Mouse (Mus musculus) MEL (cell line): ENCODE measurements at regions not wholly inside any gene's neighbourhood (a gene's known extent, or its start where the extent isn't known, plus 50 kb on each side); places are given as distances from the start of the nearest gene placed in this dataset.

Experiments
- DNase-seq: peaks from one replicate; pipeline ENCODE4 v3.0.0; 2011; ENCODE audit warnings: low read depth, low spot score
- H3K27ac ChIP-seq: 2 replicates; pipeline ENCODE4 v1.5.1; 2012; ENCODE audit warnings: low read depth, mild to moderate bottlenecking, control low read depth, low read length, moderate library complexity; ENCODE audit not compliant: control insufficient read depth
- H3K27me3 ChIP-seq, 2 experiments: fragments of 150-350 bp in 1 of 2; sonication (generic) in 1 of 2; 2 replicates each; pipeline ENCODE4 v1.6.1; 2012; ENCODE audit warnings: low read length in 2 of 2, mild to moderate bottlenecking in 2 of 2, improper control_type of control experiment in 1 of 2, moderate library complexity in 1 of 2; ENCODE audit not compliant: insufficient read depth in 2 of 2, control insufficient read depth in 1 of 2
- H3K36me3 ChIP-seq, 2 experiments: 2 replicates each; pipeline ENCODE4 v1.6.1; 2012 to 2014; ENCODE audit warnings: low read length in 2 of 2, improper control_type of control experiment in 1 of 2, inconsistent platforms in 1 of 2, mild to moderate bottlenecking in 1 of 2; ENCODE audit not compliant: insufficient read depth in 2 of 2, control insufficient read depth in 1 of 2
- H3K4me1 ChIP-seq, 2 experiments: fragments of 150-350 bp in 1 of 2; sonication (generic) in 1 of 2; 2 replicates each; pipeline ENCODE4 v1.6.1; 2012; ENCODE audit warnings: low read length in 2 of 2, improper control_type of control experiment in 1 of 2, mild to moderate bottlenecking in 1 of 2; ENCODE audit not compliant: insufficient read depth in 2 of 2, control insufficient read depth in 1 of 2
- H3K4me3 ChIP-seq, 2 experiments: fragments of 150-350 bp in 1 of 2; sonication (generic) in 1 of 2; 2 replicates each; pipeline ENCODE4 v1.5.1; 2012; ENCODE audit warnings: low read depth in 2 of 2, low read length in 2 of 2, mild to moderate bottlenecking in 2 of 2, moderate library complexity in 2 of 2, control low read depth in 1 of 2, improper control_type of control experiment in 1 of 2; ENCODE audit not compliant: control insufficient read depth in 1 of 2, insufficient read depth in 1 of 2
- H3K79me2 ChIP-seq: 2 replicates; pipeline ENCODE4 v1.6.1; 2012; ENCODE audit warnings: mild to moderate bottlenecking, low read length, moderate library complexity; ENCODE audit not compliant: control insufficient read depth, poor library complexity, insufficient read depth
- H3K9ac ChIP-seq: 2 replicates; pipeline ENCODE4 v1.6.1; 2012; ENCODE audit warnings: low read depth, mild to moderate bottlenecking, control low read depth, low read length, moderate library complexity; ENCODE audit not compliant: control insufficient read depth, poor library complexity, severe bottlenecking
- H3K9me3 ChIP-seq: fragments of 150-350 bp; sonication (generic); replicated peaks from 2 replicates; pipeline ENCODE4 v1.6.1; 2012; ENCODE audit warnings: mild to moderate bottlenecking, low read length, improper control_type of control experiment, moderate library complexity; ENCODE audit not compliant: insufficient read depth
- CHD1 ChIP-seq: IDR thresholded peaks from 2 replicates; pipeline ENCODE4 v1.6.1; 2012; ENCODE audit warnings: low read depth, mild to moderate bottlenecking, inconsistent platforms, low read length, improper control_type of control experiment
- E2F4 ChIP-seq: IDR thresholded peaks from 2 replicates; pipeline ENCODE4 v1.6.1; 2011; ENCODE audit warnings: low read depth, low read length, improper control_type of control experiment, borderline replicate concordance
- EP300 ChIP-seq, 2 experiments: IDR thresholded peaks; 2 replicates each; pipeline ENCODE4 v1.6.1; 2011; ENCODE audit warnings: improper control_type of control experiment in 2 of 2, low read length in 2 of 2, low read depth in 1 of 2, mild to moderate bottlenecking in 1 of 2
- ETS1 ChIP-seq: IDR thresholded peaks from 2 replicates; pipeline ENCODE4 v1.6.1; 2012; ENCODE audit warnings: low read depth, mild to moderate bottlenecking, inconsistent platforms, low read length, improper control_type of control experiment, moderate library complexity
- GABPA ChIP-seq: IDR thresholded peaks from 2 replicates; pipeline ENCODE4 v1.6.1; 2012; ENCODE audit warnings: low read depth, mild to moderate bottlenecking, inconsistent platforms, low read length, improper control_type of control experiment, moderate library complexity
- JUND ChIP-seq: IDR thresholded peaks from 2 replicates; pipeline ENCODE4 v1.6.1; 2011; ENCODE audit warnings: low read depth, mild to moderate bottlenecking, improper control_type of control experiment, low read length
- MAFK ChIP-seq: IDR thresholded peaks from 2 replicates; pipeline ENCODE4 v1.6.1; 2011; ENCODE audit warnings: low read depth, mild to moderate bottlenecking, low read length, improper control_type of control experiment, borderline replicate concordance
- MAX ChIP-seq: IDR thresholded peaks from 2 replicates; pipeline ENCODE4 v1.6.1; 2011; ENCODE audit warnings: low read length, improper control_type of control experiment
- MXI1 ChIP-seq: IDR thresholded peaks from 2 replicates; pipeline ENCODE4 v1.6.1; 2011; ENCODE audit warnings: mild to moderate bottlenecking, low read depth, low read length, improper control_type of control experiment
- MYB ChIP-seq: IDR thresholded peaks from 2 replicates; pipeline ENCODE4 v1.6.1; 2011; ENCODE audit warnings: mild to moderate bottlenecking, low read depth, low read length, improper control_type of control experiment
- MYC ChIP-seq: IDR thresholded peaks from 2 replicates; pipeline ENCODE4 v1.6.1; 2011; ENCODE audit warnings: low read depth, mild to moderate bottlenecking, low read length, improper control_type of control experiment, moderate library complexity
- POLR2AphosphoS2 ChIP-seq: IDR thresholded peaks from 2 replicates; pipeline ENCODE4 v1.6.1; 2011; ENCODE audit warnings: low read length, improper control_type of control experiment
- RAD21 ChIP-seq: IDR thresholded peaks from 2 replicates; pipeline ENCODE4 v1.6.1; 2011; ENCODE audit warnings: mild to moderate bottlenecking, low read depth, low read length, improper control_type of control experiment
- SMC3 ChIP-seq: IDR thresholded peaks from 2 replicates; pipeline ENCODE4 v1.6.1; 2011; ENCODE audit warnings: low read depth, low read length, improper control_type of control experiment
- TAL1 ChIP-seq: IDR thresholded peaks from 2 replicates; pipeline ENCODE4 v1.6.1; 2012; ENCODE audit warnings: mild to moderate bottlenecking, inconsistent platforms, low read length, moderate library complexity, mixed read lengths
- TCF12 ChIP-seq: IDR thresholded peaks from 2 replicates; pipeline ENCODE4 v1.6.1; 2014; ENCODE audit warnings: low read depth, mild to moderate bottlenecking, inconsistent platforms, low read length, improper control_type of control experiment, moderate library complexity
- USF1 ChIP-seq: IDR thresholded peaks from 2 replicates; pipeline ENCODE4 v1.6.1; 2014; ENCODE audit warnings: low read depth, mild to moderate bottlenecking, inconsistent platforms, low read length, improper control_type of control experiment, moderate library complexity
- ZC3H11A ChIP-seq: IDR thresholded peaks from 2 replicates; pipeline ENCODE4 v1.6.1; 2012; ENCODE audit warnings: low read depth, mild to moderate bottlenecking, inconsistent platforms, low read length, improper control_type of control experiment
- ZKSCAN1 ChIP-seq: IDR thresholded peaks from 2 replicates; pipeline ENCODE4 v1.6.1; 2012; ENCODE audit warnings: low read depth, mild to moderate bottlenecking, inconsistent platforms, low read length, improper control_type of control experiment, moderate library complexity
- ZNF384 ChIP-seq: IDR thresholded peaks from 2 replicates; pipeline ENCODE4 v1.6.1; 2012; ENCODE audit warnings: low read depth, mild to moderate bottlenecking, inconsistent platforms, low read length, improper control_type of control experiment

DNA sequence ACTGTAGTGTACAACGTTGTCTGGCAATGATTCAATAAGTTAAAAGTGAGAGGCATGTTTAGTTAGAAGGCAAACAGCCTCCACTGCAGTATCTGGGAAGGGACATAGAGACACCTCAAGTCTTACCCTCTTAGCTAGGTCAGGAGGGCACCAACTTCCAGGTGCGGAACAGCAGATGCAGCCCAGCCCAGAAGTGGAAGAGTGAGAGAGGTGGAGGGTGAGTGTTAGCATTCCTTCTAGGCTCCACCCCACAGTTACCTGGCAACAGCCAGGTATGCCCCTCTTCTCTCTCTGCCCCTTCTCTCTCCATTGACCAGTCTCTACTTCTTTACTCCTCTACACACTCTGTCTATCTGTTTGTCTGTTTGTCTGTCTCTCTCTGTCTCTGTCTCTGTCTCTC, 80.1 kb downstream of the Irx2 start:
- no peak overlapping the region for H3K4me3 ChIP-seq
- no peak overlapping the region for H3K9ac ChIP-seq
- no peak overlapping the region for H3K27ac ChIP-seq
- no peaks in the 10 kb centered on the region for H3K79me2 ChIP-seq
- H3K4me1 ChIP-seq: no peaks in the 10 kb centered on the region
- no peak for DNase-seq
- H3K9me3 ChIP-seq: no peaks in the 10 kb centered on the region
- H3K36me3 ChIP-seq: no peaks in the 10 kb centered on the region
- H3K27me3 ChIP-seq: no peaks in the 10 kb centered on the region
- no peak for TF ChIP-seq MXI1
- TF ChIP-seq MYC: no peak
- no peak for TF ChIP-seq RAD21
- no peak for TF ChIP-seq GABPA

GRCm38 (mm10) chr13:72710051-72710450, 81.4 kb downstream of the Irx2 start:
- H3K79me2 ChIP-seq: no peaks in the 10 kb centered on the region
- no peak for TF ChIP-seq CHD1
- no peak for TF ChIP-seq SMC3
- TF ChIP-seq USF1: no peak
- TF ChIP-seq MYC: no peak
- TF ChIP-seq E2F4: no peak
- TF ChIP-seq MAX: no peak
- no peak for TF ChIP-seq TAL1
- TF ChIP-seq POLR2AphosphoS2: no peak
- no peak for TF ChIP-seq EP300 (IDR thresholded peaks at IDR 0.05; ENCODE audit: low read depth in 1 of 2, low read length in 2 of 2)
- TF ChIP-seq ZNF384: no peak
- TF ChIP-seq ZC3H11A: no peak
- no peak for TF ChIP-seq MAFK
- no peak for TF ChIP-seq ZKSCAN1
- TF ChIP-seq JUND: no peak
- no peak for TF ChIP-seq TCF12
- TF ChIP-seq ETS1: no peak
- TF ChIP-seq MYB: no peak
- TF ChIP-seq, all 39 proteins: peak for 0
- Histone ChIP-seq H3K27ac (no peak overlapping the region), H3K27me3 (no peaks in the 10 kb centered on the region), H3K4me3 (no peak overlapping the region), H3K9ac (no peak overlapping the region), H3K36me3 (no peaks in the 10 kb centered on the region), H3K4me1 (no peaks in the 10 kb centered on the region), H3K9me3 (no peaks in the 10 kb centered on the region)
- no peak for DNase-seq
